Mouse (Mus musculus): ENCODE data around the gene Rcn1. TPM values are rescaled to one million over a fixed set of nuclear protein-coding genes. Genes with fewer than 3 reads are reported as not detected.

The Rcn1 gene
- polyA plus RNA-seq, 1 experiment from 2014 or later = 47.0 TPM

GRCm38 (mm10) chr2:105391414-105391784 is 7.7 kb downstream of the Rcn1 start:
- no peaks in the 10 kb centered on the region for H3K27me3 ChIP-seq (replicated peaks)
- no peak overlapping the region for H3K9ac ChIP-seq
- peaks cover 41% of the 10 kb centered on the region for H3K4me1 ChIP-seq
- WGBS (ENCODE audit: insufficient replicate concordance) = 74% methylated on average over 4 of the region's 4 CpGs
- H3K27ac ChIP-seq = no peak overlapping the region
- no peaks in the 10 kb centered on the region for H3K9me3 ChIP-seq (replicated peaks)
- no peak overlapping the region for H3K4me2 ChIP-seq
- peaks cover 80% of the 10 kb centered on the region for H3K36me3 ChIP-seq
- ATAC-seq = no peak
- no peak overlapping the region for H3K4me3 ChIP-seq

GRCm38 (mm10) chr2:105390653-105391413 is 8.3 kb downstream of the Rcn1 start:
- Histone ChIP-seq H3K36me3 (peaks cover 86% of the 10 kb centered on the region), H3K4me2 (no peak overlapping the region), H3K4me1 (peaks cover 35% of the 10 kb centered on the region), H3K27ac (no peak overlapping the region), H3K27me3 (replicated peaks) (no peaks in the 10 kb centered on the region), H3K9me3 (replicated peaks) (no peaks in the 10 kb centered on the region), H3K4me3 (no peak overlapping the region), H3K9ac (no peak overlapping the region)
- peak; percentile 69 for ATAC-seq
- WGBS (ENCODE audit: insufficient replicate concordance) = 57% methylated on average over 6 of the region's 6 CpGs

- H3K36me3 ChIP-seq = peaks cover 95% of the 10 kb centered on the region
Measured at GRCm38 (mm10) chr2:105389007-105389890, 9.9 kb downstream of the Rcn1 start.

GRCm38 (mm10) chr2:105386418-105386817 is 12.7 kb downstream of the Rcn1 start:
- no peak overlapping the region for H3K4me2 ChIP-seq
- H3K4me1 ChIP-seq = peaks cover 14% of the 10 kb centered on the region
- 68% methylated on average over 4 of the region's 4 CpGs for WGBS (ENCODE audit: insufficient replicate concordance)
- H3K4me3 ChIP-seq = no peak overlapping the region
- ATAC-seq = no peak
- no peak overlapping the region for H3K27ac ChIP-seq
- peaks cover 67% of the 10 kb centered on the region for H3K36me3 ChIP-seq
- H3K9me3 ChIP-seq (replicated peaks) = no peaks in the 10 kb centered on the region
- no peaks in the 10 kb centered on the region for H3K27me3 ChIP-seq (replicated peaks)
- no peak overlapping the region for H3K9ac ChIP-seq

More at GRCm38 (mm10) chr2:105389007-105389890, 9.9 kb downstream of the Rcn1 start:
- WGBS (ENCODE audit: insufficient replicate concordance) = 76% methylated on average over 17 of the region's 17 CpGs
- H3K9ac ChIP-seq = no peak overlapping the region
- no peak overlapping the region for H3K27ac ChIP-seq
- H3K4me2 ChIP-seq = no peak overlapping the region
- H3K4me1 ChIP-seq = peaks cover 29% of the 10 kb centered on the region
- no peak for ATAC-seq
- H3K4me3 ChIP-seq = no peak overlapping the region
- H3K27me3 ChIP-seq (replicated peaks) = no peaks in the 10 kb centered on the region
- no peaks in the 10 kb centered on the region for H3K9me3 ChIP-seq (replicated peaks)

GRCm38 (mm10) chr2:105384998-105385397 is 14.1 kb downstream of the Rcn1 start:
- ATAC-seq = no peak
- H3K4me3 ChIP-seq = no peak overlapping the region
- H3K4me2 ChIP-seq = no peak overlapping the region
- H3K9ac ChIP-seq = no peak overlapping the region
- 64% methylated on average over 3 of the region's 3 CpGs for WGBS (ENCODE audit: insufficient replicate concordance)
- peaks cover 56% of the 10 kb centered on the region for H3K36me3 ChIP-seq
- no peak overlapping the region for H3K27ac ChIP-seq
- no peaks in the 10 kb centered on the region for H3K9me3 ChIP-seq (replicated peaks)
- no peaks in the 10 kb centered on the region for H3K27me3 ChIP-seq (replicated peaks)
- H3K4me1 ChIP-seq = peaks cover 13% of the 10 kb centered on the region

GRCm38 (mm10) chr2:105383063-105383462 is 16.1 kb downstream of the Rcn1 start:
- H3K4me2 ChIP-seq = no peak overlapping the region
- no peak for ATAC-seq
- 88% methylated on average over 8 of the region's 8 CpGs for WGBS (ENCODE audit: insufficient replicate concordance)
- H3K27ac ChIP-seq = no peak overlapping the region
- H3K9ac ChIP-seq = no peak overlapping the region
- H3K9me3 ChIP-seq (replicated peaks) = no peaks in the 10 kb centered on the region
- H3K4me3 ChIP-seq = no peak overlapping the region
- peaks cover 38% of the 10 kb centered on the region for H3K36me3 ChIP-seq
- H3K4me1 ChIP-seq = peaks cover 26% of the 10 kb centered on the region
- no peaks in the 10 kb centered on the region for H3K27me3 ChIP-seq (replicated peaks)

GRCm38 (mm10) chr2:105380757-105381319 is 18.3 kb downstream of the Rcn1 start:
- peak; percentile 36; the same call in 1 of the 2 replicates for ATAC-seq
- Histone ChIP-seq H3K36me3 (peaks cover 16% of the 10 kb centered on the region), H3K9me3 (replicated peaks) (no peaks in the 10 kb centered on the region), H3K27ac (no peak overlapping the region), H3K4me2 (no peak overlapping the region), H3K4me3 (no peak overlapping the region), H3K4me1 (peaks cover 26% of the 10 kb centered on the region), H3K9ac (no peak overlapping the region), H3K27me3 (replicated peaks) (peaks cover 7% of the 10 kb centered on the region; the same call in 1 of the 2 replicates)
- WGBS (ENCODE audit: insufficient replicate concordance) = 66% methylated on average over 3 of the region's 3 CpGs

GRCm38 (mm10) chr2:105379682-105380081 is 19.4 kb downstream of the Rcn1 start:
- ATAC-seq = peak; percentile 85

GRCm38 (mm10) chr2:105375705-105376104 is 23.4 kb downstream of the Rcn1 start:
- no peaks in the 10 kb centered on the region for H3K36me3 ChIP-seq
- no peak overlapping the region for H3K4me2 ChIP-seq
- peaks cover 51% of the 10 kb centered on the region; the same call in 1 of the 2 replicates for H3K27me3 ChIP-seq (replicated peaks)
- H3K9me3 ChIP-seq (replicated peaks) = no peaks in the 10 kb centered on the region
- 62% methylated on average over 4 of the region's 4 CpGs for WGBS (ENCODE audit: insufficient replicate concordance)
- ATAC-seq = no peak
- H3K4me3 ChIP-seq = no peak overlapping the region
- no peak overlapping the region for H3K9ac ChIP-seq
- no peak overlapping the region for H3K27ac ChIP-seq
- peaks cover 23% of the 10 kb centered on the region for H3K4me1 ChIP-seq

More at GRCm38 (mm10) chr2:105379682-105380081, 19.4 kb downstream of the Rcn1 start:
- Histone ChIP-seq H3K27me3 (replicated peaks) (peaks cover 13% of the 10 kb centered on the region; the same call in 1 of the 2 replicates), H3K4me2 (peak overlapping the region; percentile 31), H3K4me3 (no peak overlapping the region), H3K27ac (peak overlapping the region; percentile 56; the same call in 1 of the 2 replicates), H3K36me3 (peaks cover 5% of the 10 kb centered on the region), H3K9me3 (replicated peaks) (no peaks in the 10 kb centered on the region), H3K9ac (no peak overlapping the region), H3K4me1 (peaks cover 26% of the 10 kb centered on the region)
- WGBS (ENCODE audit: insufficient replicate concordance) = 24% methylated on average over 1 of the region's 1 CpGs

GRCm38 (mm10) chr2:105375261-105375660 is 23.9 kb downstream of the Rcn1 start:
- peaks cover 23% of the 10 kb centered on the region for H3K4me1 ChIP-seq
- 79% methylated on average over 7 of the region's 7 CpGs for WGBS (ENCODE audit: insufficient replicate concordance)
- ATAC-seq = no peak
- H3K4me2 ChIP-seq = no peak overlapping the region
- H3K36me3 ChIP-seq = no peaks in the 10 kb centered on the region
- no peak overlapping the region for H3K9ac ChIP-seq
- H3K27me3 ChIP-seq (replicated peaks) = peaks cover 55% of the 10 kb centered on the region
- no peaks in the 10 kb centered on the region for H3K9me3 ChIP-seq (replicated peaks)
- H3K27ac ChIP-seq = no peak overlapping the region
- H3K4me3 ChIP-seq = no peak overlapping the region

GRCm38 (mm10) chr2:105373658-105374057 is 25.5 kb downstream of the Rcn1 start:
- H3K4me3 ChIP-seq = no peak overlapping the region
- no peak overlapping the region for H3K9ac ChIP-seq
- peaks cover 61% of the 10 kb centered on the region for H3K27me3 ChIP-seq (replicated peaks)
- no peak overlapping the region for H3K4me2 ChIP-seq
- no peaks in the 10 kb centered on the region for H3K36me3 ChIP-seq
- ATAC-seq = no peak
- peaks cover 9% of the 10 kb centered on the region; the same call in 1 of the 2 replicates for H3K4me1 ChIP-seq
- H3K27ac ChIP-seq = no peak overlapping the region
- WGBS (ENCODE audit: insufficient replicate concordance) = 75% methylated on average over 11 of the region's 11 CpGs
- no peaks in the 10 kb centered on the region for H3K9me3 ChIP-seq (replicated peaks)
